Mouse (Mus musculus): ENCODE measurements around the gene Spns2. TPM values are rescaled to one million over a fixed set of nuclear protein-coding genes. Genes with fewer than 3 reads are reported as not detected.

The Spns2 gene
- polyA plus RNA-seq, 1 experiment from 2014 or later, result 4.1 TPM

GRCm38 (mm10) chr11:72418227-72418626, 71.5 kb downstream of the Spns2 start:
- H3K4me2 ChIP-seq (ENCODE audit: low read depth, low read length), result no peak overlapping the region
- DNase-seq, result peak; percentile 27
- whole genome bisulfite sequencing (ENCODE audit: insufficient replicate concordance), result 68% methylated on average over 8 of the region's 8 CpGs
- TF ChIP-seq CTCF (IDR thresholded peaks at IDR 0.05; ENCODE audit: low read depth) (no peak), EP300 (IDR thresholded peaks at IDR 0.05; ENCODE audit: low read depth) (no peak)
- no peak overlapping the region for H3K4me3 ChIP-seq (ENCODE audit: low read depth, low read length)
- no peaks in the 10 kb centered on the region for H3K36me3 ChIP-seq (replicated peaks; ENCODE audit: insufficient read depth, low read length)
- H3K27me3 ChIP-seq (ENCODE audit: insufficient read depth, low read length), result 0 out of 2 replicates have a peak, but pooled peaks cover under 1% of the 10 kb centered on the region
- no peaks in the 10 kb centered on the region for H3K9me3 ChIP-seq (ENCODE audit: low read length)
- H3K9ac ChIP-seq (replicated peaks), result no peak overlapping the region
- 0 out of 2 replicates have a peak, but pooled peaks have one; percentile 26 for ATAC-seq
- H3K27ac ChIP-seq (ENCODE audit: low read depth), result no peak overlapping the region
- H3K4me1 ChIP-seq (ENCODE audit: insufficient read depth), result peaks cover 11% of the 10 kb centered on the region; the same call in 1 of the 2 replicates

- no peak overlapping the region for H3K9ac ChIP-seq (replicated peaks)
- H3K27me3 ChIP-seq (ENCODE audit: insufficient read depth, low read length), result 0 out of 2 replicates have a peak, but pooled peaks cover 4% of the 10 kb centered on the region
- H3K4me2 ChIP-seq (ENCODE audit: low read depth, low read length), result no peak overlapping the region
- H3K36me3 ChIP-seq (replicated peaks; ENCODE audit: insufficient read depth, low read length), result no peaks in the 10 kb centered on the region
- no peaks in the 10 kb centered on the region for H3K9me3 ChIP-seq (ENCODE audit: low read length)
- H3K4me1 ChIP-seq (ENCODE audit: insufficient read depth), result peaks cover 11% of the 10 kb centered on the region; the same call in 1 of the 2 replicates
- no peak overlapping the region for H3K27ac ChIP-seq (ENCODE audit: low read depth)
- 59% methylated on average over 4 of the region's 4 CpGs for WGBS (ENCODE audit: insufficient replicate concordance)
- no peak for DNase-seq
- H3K4me3 ChIP-seq (ENCODE audit: low read depth, low read length), result no peak overlapping the region
- TF ChIP-seq CTCF (IDR thresholded peaks at IDR 0.05; ENCODE audit: low read depth), result no peak
- no peak for TF ChIP-seq EP300 (IDR thresholded peaks at IDR 0.05; ENCODE audit: low read depth)
- no peak for ATAC-seq
Observed at GRCm38 (mm10) chr11:72417376-72417775, 72.3 kb downstream of the Spns2 start.

- Histone ChIP-seq H3K4me1 (ENCODE audit: insufficient read depth) (peaks cover 13% of the 10 kb centered on the region), H3K9ac (replicated peaks) (no peak overlapping the region), H3K27me3 (ENCODE audit: insufficient read depth, low read length) (0 out of 2 replicates have a peak, but pooled peaks cover 4% of the 10 kb centered on the region), H3K27ac (ENCODE audit: low read depth) (no peak overlapping the region), H3K4me2 (ENCODE audit: low read depth, low read length) (no peak overlapping the region), H3K4me3 (ENCODE audit: low read depth, low read length) (no peak overlapping the region), H3K9me3 (ENCODE audit: low read length) (no peaks in the 10 kb centered on the region), H3K36me3 (replicated peaks; ENCODE audit: insufficient read depth, low read length) (no peaks in the 10 kb centered on the region)
- WGBS (ENCODE audit: insufficient replicate concordance), result 42% methylated on average over 5 of the region's 5 CpGs
- DNase-seq, result peak; percentile 16
- ATAC-seq, result no peak
- TF ChIP-seq CTCF (IDR thresholded peaks at IDR 0.05; ENCODE audit: low read depth), result no peak
- TF ChIP-seq EP300 (IDR thresholded peaks at IDR 0.05; ENCODE audit: low read depth), result no peak
Observed at GRCm38 (mm10) chr11:72416666-72417065, 73.0 kb downstream of the Spns2 start.

DNA sequence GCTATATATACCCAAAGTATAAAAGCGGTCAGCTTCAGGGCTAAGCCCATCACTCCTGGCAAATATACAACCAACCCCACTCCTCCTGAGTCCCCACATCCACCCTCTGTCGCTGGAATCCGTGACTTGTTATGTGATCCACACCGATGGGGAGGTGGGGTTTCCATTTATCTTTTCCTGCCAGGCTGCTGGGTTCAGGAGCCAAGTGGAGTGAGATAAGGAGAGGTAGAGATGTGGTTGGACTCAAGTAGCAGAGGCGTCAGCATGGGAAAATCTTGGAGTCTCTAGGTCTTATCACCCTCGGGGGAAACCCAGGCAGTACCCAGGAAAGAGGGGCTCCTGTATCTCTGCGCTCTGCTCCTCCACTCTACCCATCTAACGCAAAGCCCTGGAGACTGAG, 74.5 kb downstream of the Spns2 start:
- 37% methylated on average over 8 of the region's 8 CpGs for WGBS (ENCODE audit: insufficient replicate concordance)
- DNase-seq, result peak; percentile 18
- peak; percentile 28 for ATAC-seq

GRCm38 (mm10) chr11:72413601-72414190, 76.0 kb downstream of the Spns2 start:
- H3K4me1 ChIP-seq (ENCODE audit: insufficient read depth), result peaks cover 22% of the 10 kb centered on the region
- TF ChIP-seq EP300 (IDR thresholded peaks at IDR 0.05; ENCODE audit: low read depth) (no peak), CTCF (IDR thresholded peaks at IDR 0.05; ENCODE audit: low read depth) (no peak)
- 67% methylated on average over 5 of the region's 5 CpGs for WGBS (ENCODE audit: insufficient replicate concordance)

More for the DNA sequence above, 74.5 kb downstream of the Spns2 start:
- Histone ChIP-seq H3K4me1 (ENCODE audit: insufficient read depth) (peaks cover 22% of the 10 kb centered on the region), H3K4me3 (ENCODE audit: low read depth, low read length) (no peak overlapping the region), H3K36me3 (replicated peaks; ENCODE audit: insufficient read depth, low read length) (no peaks in the 10 kb centered on the region), H3K27ac (ENCODE audit: low read depth) (no peak overlapping the region), H3K9me3 (ENCODE audit: low read length) (no peaks in the 10 kb centered on the region), H3K27me3 (ENCODE audit: insufficient read depth, low read length) (peaks cover 12% of the 10 kb centered on the region; the same call in 1 of the 2 replicates), H3K9ac (replicated peaks) (no peak overlapping the region), H3K4me2 (ENCODE audit: low read depth, low read length) (no peak overlapping the region)
- TF ChIP-seq EP300 (IDR thresholded peaks at IDR 0.05; ENCODE audit: low read depth), result peak; percentile 78
- no peak for TF ChIP-seq CTCF (IDR thresholded peaks at IDR 0.05; ENCODE audit: low read depth)

GRCm38 (mm10) chr11:72413016-72413415, 76.7 kb downstream of the Spns2 start:
- ATAC-seq (no peak), DNase-seq (no peak)
- TF ChIP-seq CTCF (IDR thresholded peaks at IDR 0.05; ENCODE audit: low read depth) (no peak), EP300 (IDR thresholded peaks at IDR 0.05; ENCODE audit: low read depth) (no peak)
- Histone ChIP-seq H3K4me2 (ENCODE audit: low read depth, low read length) (no peak overlapping the region), H3K27me3 (ENCODE audit: insufficient read depth, low read length) (peaks cover 12% of the 10 kb centered on the region; the same call in 1 of the 2 replicates), H3K36me3 (replicated peaks; ENCODE audit: insufficient read depth, low read length) (no peaks in the 10 kb centered on the region), H3K4me1 (ENCODE audit: insufficient read depth) (peaks cover 18% of the 10 kb centered on the region), H3K9me3 (ENCODE audit: low read length) (no peaks in the 10 kb centered on the region), H3K27ac (ENCODE audit: low read depth) (no peak overlapping the region), H3K4me3 (ENCODE audit: low read depth, low read length) (no peak overlapping the region), H3K9ac (replicated peaks) (no peak overlapping the region)
- 69% methylated on average over 7 of the region's 7 CpGs for WGBS (ENCODE audit: insufficient replicate concordance)

More at GRCm38 (mm10) chr11:72413601-72414190, 76.0 kb downstream of the Spns2 start:
- no peaks in the 10 kb centered on the region for H3K36me3 ChIP-seq (replicated peaks; ENCODE audit: insufficient read depth, low read length)
- ATAC-seq, result no peak
- no peak overlapping the region for H3K9ac ChIP-seq (replicated peaks)
- H3K9me3 ChIP-seq (ENCODE audit: low read length), result no peaks in the 10 kb centered on the region
- no peak overlapping the region for H3K4me2 ChIP-seq (ENCODE audit: low read depth, low read length)
- no peak overlapping the region for H3K27ac ChIP-seq (ENCODE audit: low read depth)
- H3K4me3 ChIP-seq (ENCODE audit: low read depth, low read length), result no peak overlapping the region
- no peak for DNase-seq
- H3K27me3 ChIP-seq (ENCODE audit: insufficient read depth, low read length), result peaks cover 12% of the 10 kb centered on the region; the same call in 1 of the 2 replicates

All from liver, postnatal 0 days (tissue).